Mouse (Mus musculus) limb, embryonic 14.5 days (tissue): ENCODE data around the gene Snn. TPM values are rescaled to one million over a fixed set of nuclear protein-coding genes. Genes with fewer than 3 reads are reported as not detected.
A peak's percentile ranks its signal among the peaks of the same experiment; 100 is the strongest.

Source experiments
- ATAC-seq: fragments of 200-750 bp; cut with Nextera tagmentation; 2 replicates; pipeline ENCODE4 v1.8.0; 2017; ENCODE audit warnings: low read depth, moderate number of reproducible peaks, moderate TSS enrichment; ENCODE audit not compliant: low FRiP score
- DNase-seq: peaks from one replicate; pipeline ENCODE4 v3.0.0-alpha.2; 2015; ENCODE audit warnings: low spot score
- H3K27ac ChIP-seq: fragments of 300-500 bp; sonication (generic); replicated peaks from 2 replicates; pipeline ENCODE4 v1.5.1; 2014; ENCODE audit warnings: low read depth, mild to moderate bottlenecking, low read length, moderate library complexity, mixed read lengths
- H3K27me3 ChIP-seq: fragments of 300-500 bp; sonication (generic); 2 replicates; pipeline ENCODE4 v1.6.1; 2014; ENCODE audit warnings: low read length, mixed read lengths; ENCODE audit not compliant: control insufficient read depth, insufficient read depth
- H3K36me3 ChIP-seq: fragments of 300-500 bp; sonication (generic); 2 replicates; pipeline ENCODE4 v1.6.1; 2014; ENCODE audit warnings: mild to moderate bottlenecking, low read length, moderate library complexity, mixed read lengths; ENCODE audit not compliant: control insufficient read depth, insufficient read depth
- H3K4me1 ChIP-seq: fragments of 300-500 bp; sonication (generic); 2 replicates; pipeline ENCODE4 v1.6.1; 2014; ENCODE audit warnings: antibody characterized with exemption, low read length, mixed read lengths; ENCODE audit not compliant: control insufficient read depth, insufficient read depth
- H3K4me2 ChIP-seq: fragments of 300-500 bp; sonication (generic); replicated peaks from 2 replicates; pipeline ENCODE4 v1.6.1; 2014; ENCODE audit warnings: low read depth, mild to moderate bottlenecking, low read length, moderate library complexity; ENCODE audit not compliant: severe bottlenecking
- H3K4me3 ChIP-seq: fragments of 300-500 bp; sonication (generic); replicated peaks from 2 replicates; pipeline ENCODE4 v1.5.1; 2014; ENCODE audit warnings: low read length
- H3K9ac ChIP-seq: fragments of 300-500 bp; sonication (generic); 2 replicates; pipeline ENCODE4 v1.6.1; 2014; ENCODE audit warnings: mild to moderate bottlenecking, low read depth, low read length, moderate library complexity; ENCODE audit not compliant: severe bottlenecking
- H3K9me3 ChIP-seq: fragments of 300-500 bp; sonication (generic); 2 replicates; pipeline ENCODE4 v1.6.1; 2016; ENCODE audit warnings: low read length; ENCODE audit not compliant: control insufficient read depth
- POLR2A ChIP-seq: fragments of 200-500 bp; IDR thresholded peaks from 2 replicates; pipeline ENCODE4 v1.8.0; 2012; ENCODE audit warnings: inconsistent platforms, mild to moderate bottlenecking, moderate library complexity, borderline replicate concordance; ENCODE audit not compliant: insufficient read depth, insufficient read length; ENCODE audit errors: extremely low read depth
- WGBS: fragments of 180-500 bp; shearing (Covaris S2); extraction: QIAGEN DNeasy Blood & Tissue Kit; methylation state at CpG from one replicate; pipeline ENCODE4 v1.1.7; 2014; 5-methylcytosine and 5-hydroxymethylcytosine counted together
- polyA plus RNA-seq, 2 experiments: library from polyadenylated mRNA; depleted of rRNA in 1 of 2; stranded (reverse) in 1 of 2; unstranded in 1 of 2; fragments of >200 nt; fragmentation: Nextera tagmentation in 1 of 2; extraction: Ambion mirVana in 1 of 2; gene quantifications; 2 replicates each; pipeline versions ENCODE4 v1.2.1 to v1.2.3; 2012 to 2014

Snn gene
- polyA plus RNA-seq, 2 experiments = 45.2 to 59.7 TPM

DNA sequence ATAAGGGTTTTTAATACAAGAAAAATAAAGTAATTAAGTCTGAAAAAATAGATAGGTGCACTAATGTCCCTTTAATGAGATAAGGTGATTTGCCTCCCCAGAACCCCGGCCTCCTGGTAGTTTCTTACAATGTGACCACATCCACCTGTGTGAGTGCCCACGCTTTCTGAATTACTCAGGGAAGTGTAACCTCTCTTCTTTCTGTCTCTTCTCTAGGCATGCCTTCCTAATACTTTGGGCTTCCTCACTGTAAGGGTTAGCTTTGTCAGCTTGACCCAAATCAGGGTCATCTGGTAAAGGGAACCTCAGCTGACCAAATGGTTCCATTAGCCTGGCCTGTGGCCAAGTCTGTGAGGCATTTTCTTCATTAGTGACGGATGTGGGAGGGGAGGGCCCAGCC lies 46.3 kb upstream of the Snn start:
- no peak for ATAC-seq

DNA sequence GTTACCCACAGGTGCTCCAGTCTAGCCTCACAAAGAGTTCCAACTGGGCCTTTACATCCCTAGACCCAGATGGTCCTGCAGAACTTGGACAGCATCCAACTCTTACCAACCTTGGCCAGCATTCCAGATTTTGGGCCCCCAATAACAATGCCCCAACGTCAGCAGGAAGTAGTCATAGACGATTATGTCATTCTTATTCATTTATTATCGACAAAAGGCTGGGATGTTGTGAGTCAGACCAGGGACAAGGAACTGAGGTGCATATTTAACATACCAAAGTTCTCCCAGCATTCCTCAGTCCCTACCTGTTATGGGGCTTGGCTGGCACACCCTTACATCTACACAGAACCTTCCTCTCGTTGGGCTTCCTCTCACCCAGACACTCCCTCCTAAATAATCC lies 44.4 kb upstream of the Snn start:
- no peaks in the 10 kb centered on the region for H3K9me3 ChIP-seq
- no peak for ATAC-seq
- no peak for DNase-seq
- no peaks in the 10 kb centered on the region for H3K36me3 ChIP-seq
- H3K4me2 ChIP-seq = no peak overlapping the region
- 60% methylated on average over 4 of the region's 4 CpGs for WGBS
- H3K4me1 ChIP-seq = peaks cover 17% of the 10 kb centered on the region
- no peak overlapping the region for H3K9ac ChIP-seq
- TF ChIP-seq POLR2A = no peak
- no peak overlapping the region for H3K27ac ChIP-seq
- no peaks in the 10 kb centered on the region for H3K27me3 ChIP-seq
- no peak overlapping the region for H3K4me3 ChIP-seq

More for the DNA sequence above, 46.3 kb upstream of the Snn start:
- Histone ChIP-seq H3K4me1 (peaks cover 17% of the 10 kb centered on the region), H3K36me3 (no peaks in the 10 kb centered on the region), H3K4me2 (no peak overlapping the region), H3K9me3 (no peaks in the 10 kb centered on the region), H3K27me3 (no peaks in the 10 kb centered on the region), H3K4me3 (no peak overlapping the region), H3K9ac (no peak overlapping the region), H3K27ac (no peak overlapping the region)
- WGBS = 79% methylated on average over 3 of the region's 3 CpGs
- no peak for TF ChIP-seq POLR2A
- no peak for DNase-seq

DNA sequence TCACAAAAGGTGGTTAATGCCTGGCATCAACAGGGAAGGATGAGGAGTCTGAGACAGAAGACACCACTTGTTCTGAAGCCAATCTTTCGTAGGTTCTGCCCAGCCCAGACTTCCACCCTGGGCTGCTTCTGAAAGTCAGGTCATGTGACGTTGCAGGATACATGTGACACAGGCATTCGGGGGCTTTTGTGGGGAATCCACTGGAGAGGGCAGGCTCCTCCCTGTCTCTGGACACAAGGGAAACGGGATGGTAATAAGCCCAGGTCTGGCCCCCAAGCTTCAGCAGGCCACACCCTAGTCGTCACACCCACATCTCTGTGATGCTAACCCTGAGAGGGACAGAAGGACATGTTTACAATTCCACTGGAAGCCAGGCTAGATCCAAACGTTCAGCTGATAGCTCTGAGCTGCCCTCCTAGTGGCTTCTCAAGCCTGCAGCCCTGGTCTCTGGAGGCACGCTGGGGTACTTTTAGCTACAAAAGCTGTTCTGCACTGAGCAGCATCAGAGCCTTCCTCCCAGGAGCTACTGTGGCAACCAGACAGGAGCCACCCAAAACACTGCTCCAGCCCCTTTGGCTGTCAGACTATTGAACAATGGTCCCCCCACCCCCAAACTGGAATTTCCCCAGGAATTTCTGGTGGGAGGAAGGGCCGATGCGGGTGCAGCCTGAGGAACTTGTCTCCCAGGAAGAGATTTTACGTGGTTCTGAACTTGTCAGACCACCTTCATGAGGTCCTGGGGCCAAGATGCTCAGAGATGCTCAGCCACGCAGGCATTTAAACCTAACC lies 42.7 kb upstream of the Snn start:
- Histone ChIP-seq H3K4me1 (peaks cover 8% of the 10 kb centered on the region; the same call in 1 of the 2 replicates), H3K9me3 (no peaks in the 10 kb centered on the region), H3K9ac (no peak overlapping the region), H3K27ac (no peak overlapping the region), H3K4me2 (no peak overlapping the region), H3K4me3 (no peak overlapping the region), H3K36me3 (no peaks in the 10 kb centered on the region), H3K27me3 (no peaks in the 10 kb centered on the region)
- ATAC-seq = no peak
- TF ChIP-seq POLR2A = no peak
- DNase-seq = no peak
- WGBS = 34% methylated on average over 11 of the region's 11 CpGs

DNA sequence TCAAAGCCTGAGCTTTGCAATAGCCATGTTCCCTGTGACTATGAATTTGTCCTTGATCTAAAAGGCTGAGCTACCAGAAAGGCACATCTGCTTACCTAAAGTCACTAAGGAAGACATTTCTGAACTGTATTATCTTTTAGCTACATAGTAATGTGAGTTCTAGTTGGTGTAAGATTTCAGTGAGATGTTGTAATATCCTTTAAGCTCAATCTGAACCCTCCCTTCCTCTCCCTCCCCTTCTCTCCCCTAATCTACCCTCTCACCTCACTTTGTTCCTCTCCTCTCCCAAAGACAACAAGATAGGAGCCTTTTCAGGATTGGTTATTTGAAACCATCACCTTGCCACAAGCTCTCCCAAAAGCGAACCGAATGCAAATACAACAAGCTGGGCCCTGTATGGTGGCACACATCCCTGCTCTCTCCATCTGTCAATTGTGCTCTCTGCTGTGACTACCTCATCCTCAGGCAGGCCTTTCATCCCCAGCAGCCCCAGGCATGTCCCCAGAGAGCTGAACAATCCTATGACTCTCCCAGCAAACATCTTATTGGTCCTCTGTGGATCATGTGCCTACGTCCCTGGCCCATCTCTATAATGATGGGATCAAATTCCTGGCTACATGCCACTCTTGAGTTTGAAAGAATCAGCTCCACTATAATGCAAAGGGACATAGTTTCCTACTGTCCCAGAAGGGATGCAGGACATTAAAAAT lies 39.2 kb upstream of the Snn start:
- Histone ChIP-seq H3K9ac (no peak overlapping the region), H3K9me3 (no peaks in the 10 kb centered on the region), H3K4me2 (no peak overlapping the region), H3K27me3 (no peaks in the 10 kb centered on the region), H3K4me1 (0 out of 2 replicates have a peak, but pooled peaks cover 4% of the 10 kb centered on the region), H3K4me3 (no peak overlapping the region), H3K36me3 (no peaks in the 10 kb centered on the region), H3K27ac (no peak overlapping the region)
- TF ChIP-seq POLR2A = no peak
- DNase-seq = peak; percentile 22
- 55% methylated on average over 3 of the region's 3 CpGs for WGBS
- peak; percentile 57; the same call in 1 of the 2 replicates for ATAC-seq

DNA sequence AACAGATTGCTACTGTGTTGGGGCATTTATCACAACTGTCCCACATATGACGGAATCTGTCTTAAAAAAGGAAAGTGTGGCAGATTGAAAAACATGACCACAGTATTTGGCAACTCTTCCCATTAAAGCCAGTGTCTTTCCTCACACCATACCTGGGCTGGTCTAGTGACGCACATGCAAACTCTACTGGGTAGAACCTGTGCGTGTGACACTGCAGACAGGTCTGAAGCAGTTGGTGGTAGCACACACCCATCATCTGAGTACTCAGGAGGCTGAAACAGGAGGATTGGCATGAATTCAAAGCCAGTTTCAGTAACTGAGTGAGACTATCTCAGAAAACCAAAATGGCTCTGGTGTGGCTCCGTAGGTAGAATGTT lies 38.6 kb upstream of the Snn start:
- Histone ChIP-seq H3K27ac (no peak overlapping the region), H3K27me3 (no peaks in the 10 kb centered on the region), H3K36me3 (no peaks in the 10 kb centered on the region), H3K9ac (no peak overlapping the region), H3K4me3 (no peak overlapping the region), H3K9me3 (no peaks in the 10 kb centered on the region), H3K4me2 (no peak overlapping the region), H3K4me1 (0 out of 2 replicates have a peak, but pooled peaks cover 4% of the 10 kb centered on the region)
- TF ChIP-seq POLR2A = no peak
- DNase-seq (no peak), ATAC-seq (no peak)
- WGBS = 87% methylated on average over 4 of the region's 4 CpGs
